Mouse (Mus musculus): ENCODE data around the gene Krtcap3.

Krtcap3 gene

GRCm38 (mm10) chr5:31241522-31242034, 9.9 kb upstream of the Krtcap3 start:
- no peak for TF ChIP-seq GATA4 (IDR thresholded peaks at IDR 0.05; ENCODE audit: insufficient replicate concordance, low read length)

GRCm38 (mm10) chr5:31242191-31242590, 9.3 kb upstream of the Krtcap3 start:
- no peak for TF ChIP-seq GATA4 (IDR thresholded peaks at IDR 0.05; ENCODE audit: insufficient replicate concordance, low read length)

DNA sequence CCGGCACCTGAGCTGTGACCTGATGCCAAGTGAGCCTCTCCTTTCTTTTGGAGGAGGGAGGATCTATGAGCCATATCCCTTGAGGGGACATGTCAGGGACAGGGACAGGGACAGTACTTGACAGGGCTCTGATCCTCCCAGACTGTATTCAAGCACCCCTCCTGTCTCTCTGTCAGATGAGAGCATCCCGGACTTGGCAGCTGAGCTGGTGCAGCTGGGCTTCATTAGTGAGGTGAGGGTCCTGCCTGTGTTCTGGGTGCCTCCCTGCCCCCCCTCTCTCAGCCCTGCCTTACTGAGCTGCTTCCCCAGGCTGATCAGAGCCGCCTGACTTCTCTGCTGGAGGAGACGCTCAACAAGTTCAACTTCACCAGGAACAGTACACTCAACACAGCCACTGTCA, 775 bp upstream of the Krtcap3 start:
- TF ChIP-seq GATA4 (IDR thresholded peaks at IDR 0.05; ENCODE audit: insufficient replicate concordance, low read length) = no peak

GRCm38 (mm10) chr5:31252151-31252550, 660 bp downstream of the Krtcap3 start:
- no peak for TF ChIP-seq GATA4 (IDR thresholded peaks at IDR 0.05; ENCODE audit: insufficient replicate concordance, low read length)

GRCm38 (mm10) chr5:31252795-31253545, 1.5 kb downstream of the Krtcap3 start:
- no peak for TF ChIP-seq GATA4 (IDR thresholded peaks at IDR 0.05; ENCODE audit: insufficient replicate concordance, low read length)

GRCm38 (mm10) chr5:31253806-31254205, 2.3 kb downstream of the Krtcap3 start:
- TF ChIP-seq GATA4 (IDR thresholded peaks at IDR 0.05; ENCODE audit: insufficient replicate concordance, low read length) = no peak

DNA sequence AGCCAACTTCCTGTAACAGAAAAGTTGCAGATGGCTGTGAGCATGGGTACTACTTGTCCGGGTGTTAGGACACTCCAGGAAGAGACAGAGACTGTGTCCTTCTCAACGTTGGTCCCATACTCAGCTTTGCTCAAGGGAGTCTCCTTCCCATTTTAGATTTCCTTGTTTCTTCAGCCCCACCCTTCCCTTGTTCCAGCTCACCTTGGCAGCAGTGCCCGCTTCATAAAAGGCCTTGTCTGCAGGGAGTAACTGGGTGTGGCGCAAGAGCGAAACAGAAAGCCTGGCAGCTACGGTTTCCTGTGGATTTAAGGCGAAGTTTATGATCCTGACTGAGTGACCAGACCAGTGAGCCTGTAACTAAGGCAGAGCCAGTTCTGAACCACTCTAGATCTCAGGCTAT, 3.0 kb downstream of the Krtcap3 start:
- no peak for TF ChIP-seq GATA4 (IDR thresholded peaks at IDR 0.05; ENCODE audit: insufficient replicate concordance, low read length)

- TF ChIP-seq GATA4 (IDR thresholded peaks at IDR 0.05; ENCODE audit: insufficient replicate concordance, low read length) = no peak
Measured at GRCm38 (mm10) chr5:31254901-31255300, 3.4 kb downstream of the Krtcap3 start.

DNA sequence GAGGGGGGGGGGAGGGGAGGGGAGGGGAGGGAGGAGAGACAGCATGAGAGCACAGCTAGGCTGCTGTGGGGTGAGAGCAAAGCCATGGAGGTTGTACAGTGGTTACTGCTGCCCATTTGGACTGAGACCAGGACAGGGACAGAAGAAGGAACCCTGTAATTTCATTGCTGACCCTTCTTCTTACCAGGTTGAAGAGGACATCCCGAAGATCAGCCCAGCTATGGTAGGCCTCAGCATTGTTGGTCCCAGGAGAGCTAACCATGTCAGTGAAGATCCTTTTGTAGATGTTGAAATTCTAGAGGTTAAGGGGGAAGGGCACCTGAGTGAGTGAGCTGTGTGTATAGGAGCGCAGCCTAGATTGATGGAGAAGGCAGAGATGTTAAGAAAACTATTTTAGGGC, 3.9 kb downstream of the Krtcap3 start:
- no peak for TF ChIP-seq GATA4 (IDR thresholded peaks at IDR 0.05; ENCODE audit: insufficient replicate concordance, low read length)

DNA sequence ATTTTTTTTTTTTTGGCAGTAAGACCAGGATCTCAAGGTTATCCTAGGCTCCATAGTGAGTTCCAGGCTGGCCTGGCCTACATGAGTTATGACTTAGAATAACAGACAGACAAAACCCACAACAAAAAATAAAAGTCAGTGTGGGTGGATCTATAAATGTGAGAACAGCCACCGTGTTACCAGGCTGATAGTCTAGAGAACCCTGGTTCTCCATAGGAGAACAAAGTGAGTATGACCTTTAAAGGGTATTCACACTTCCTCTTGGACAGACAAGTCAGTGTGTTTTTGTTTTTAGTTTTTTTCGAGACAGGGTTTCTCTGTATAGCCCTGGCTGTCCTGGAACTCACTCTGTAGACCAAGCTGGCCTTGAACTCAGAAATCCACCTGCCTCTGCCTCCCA, 4.5 kb downstream of the Krtcap3 start:
- no peak for TF ChIP-seq GATA4 (IDR thresholded peaks at IDR 0.05; ENCODE audit: insufficient replicate concordance, low read length)

DNA sequence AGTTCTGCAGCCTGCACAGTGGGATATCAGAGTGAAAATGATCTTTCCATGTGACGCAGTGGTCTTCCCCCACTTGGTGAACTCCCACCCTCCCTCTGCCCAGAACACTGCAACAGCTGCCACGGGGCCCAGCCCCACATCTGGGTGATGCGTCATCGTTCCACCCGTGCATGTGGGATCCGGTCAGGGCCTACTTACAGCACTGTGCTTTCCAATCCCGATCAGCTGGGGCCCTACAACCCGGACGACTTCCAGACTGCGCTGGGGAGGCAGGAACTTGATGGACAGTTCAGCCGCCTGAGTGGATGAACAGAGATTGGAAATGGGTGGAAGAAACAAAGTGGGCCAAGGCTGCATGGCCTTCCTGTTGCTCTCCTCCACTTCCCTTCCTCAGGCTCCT, 6.1 kb downstream of the Krtcap3 start:
- TF ChIP-seq GATA4 (IDR thresholded peaks at IDR 0.05; ENCODE audit: insufficient replicate concordance, low read length) = no peak

DNA sequence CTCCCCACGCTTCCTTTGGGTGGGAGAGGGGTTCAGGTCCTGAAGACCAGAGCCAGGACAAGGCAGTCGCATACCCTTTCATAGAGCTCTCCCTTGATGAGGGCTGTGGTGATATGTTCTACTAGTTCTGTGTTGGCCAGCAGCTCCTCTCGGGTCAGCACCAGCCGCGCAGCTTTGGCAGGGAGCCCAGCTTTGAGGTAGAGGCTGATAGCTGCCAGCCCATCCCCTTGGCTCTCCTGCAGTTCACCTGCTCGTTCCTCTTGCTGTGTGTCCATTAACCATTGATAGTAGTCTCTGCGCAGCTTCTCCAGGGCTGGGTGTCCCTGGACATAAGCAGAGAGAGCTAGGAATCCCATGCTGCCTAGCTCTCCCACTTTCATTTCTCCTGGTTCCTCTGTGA, 14.6 kb downstream of the Krtcap3 start:
- no peak for TF ChIP-seq GATA4 (IDR thresholded peaks at IDR 0.05; ENCODE audit: insufficient replicate concordance, low read length)

DNA sequence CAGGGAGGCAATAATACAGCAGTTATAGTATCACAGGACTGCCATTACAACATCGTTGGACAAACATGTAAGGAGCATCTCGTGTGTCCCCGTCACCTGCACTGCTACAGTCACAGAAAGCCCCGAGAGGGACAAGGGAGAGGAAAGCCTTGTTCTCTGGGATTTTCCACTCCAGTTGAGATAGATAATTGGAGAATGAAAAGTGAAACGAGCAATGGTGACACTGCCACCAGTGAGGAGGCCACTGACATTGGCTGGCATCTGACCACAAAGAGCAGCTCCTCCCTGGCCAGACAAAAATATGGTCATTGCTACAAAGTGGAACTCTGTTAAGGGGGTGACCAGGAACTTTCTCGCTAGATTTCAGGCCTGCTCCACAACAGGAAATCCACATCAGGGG, 16.2 kb downstream of the Krtcap3 start:
- TF ChIP-seq GATA4 (IDR thresholded peaks at IDR 0.05; ENCODE audit: insufficient replicate concordance, low read length) = no peak

- TF ChIP-seq GATA4 (IDR thresholded peaks at IDR 0.05; ENCODE audit: insufficient replicate concordance, low read length) = no peak
Measured at GRCm38 (mm10) chr5:31273018-31273417, 21.5 kb downstream of the Krtcap3 start.

- no peak for TF ChIP-seq GATA4 (IDR thresholded peaks at IDR 0.05; ENCODE audit: insufficient replicate concordance, low read length)
Measured at GRCm38 (mm10) chr5:31279245-31279988, 27.9 kb downstream of the Krtcap3 start.

GRCm38 (mm10) chr5:31288225-31288624, 36.7 kb downstream of the Krtcap3 start:
- TF ChIP-seq GATA4 (IDR thresholded peaks at IDR 0.05; ENCODE audit: insufficient replicate concordance, low read length) = no peak

All from liver, adult (tissue).